Mouse (Mus musculus) thymus, adult 2 months (tissue): ENCODE results near the gene Gpt2. TPM values are rescaled to one million over a fixed set of nuclear protein-coding genes. Genes with fewer than 3 reads are reported as not detected.

ENCODE experiments used
- DNase-seq: peaks from one replicate; pipeline ENCODE4 v3.0.0; 2021
- H3K27ac ChIP-seq: fragments of 200-500 bp; 2 replicates; pipeline ENCODE4 v1.5.1; 2012; ENCODE audit warnings: low read length, control low read depth; ENCODE audit not compliant: control insufficient read depth, insufficient read depth
- H3K27me3 ChIP-seq: fragments of 200-500 bp; 2 replicates; pipeline ENCODE4 v1.6.1; 2012; ENCODE audit warnings: mild to moderate bottlenecking, low read length, moderate library complexity, mixed read lengths; ENCODE audit not compliant: control insufficient read depth, insufficient read depth
- H3K36me3 ChIP-seq: fragments of 200-500 bp; 2 replicates; pipeline ENCODE4 v1.6.1; 2012; ENCODE audit warnings: mild to moderate bottlenecking, low read length, moderate library complexity; ENCODE audit not compliant: control insufficient read depth, insufficient read depth
- H3K4me1 ChIP-seq: fragments of 200-500 bp; replicated peaks from 2 replicates; pipeline ENCODE4 v1.6.1; 2012; ENCODE audit warnings: low read length; ENCODE audit not compliant: control insufficient read depth, insufficient read depth
- H3K4me3 ChIP-seq: fragments of 200-500 bp; 2 replicates; pipeline ENCODE4 v1.5.1; 2012; ENCODE audit warnings: mild to moderate bottlenecking, low read length, control low read depth, moderate library complexity; ENCODE audit not compliant: control insufficient read depth, insufficient read depth
- CTCF ChIP-seq: fragments of 200-500 bp; IDR thresholded peaks from 2 replicates; pipeline ENCODE4 v1.5.1; 2012; ENCODE audit warnings: mild to moderate bottlenecking, control low read depth, low read length, moderate library complexity, borderline replicate concordance; ENCODE audit not compliant: control insufficient read depth, poor library complexity, insufficient read depth; ENCODE audit errors: extremely low read depth
- POLR2A ChIP-seq: fragments of 200-500 bp; IDR thresholded peaks from 2 replicates; pipeline ENCODE4 v1.6.1; 2012; ENCODE audit warnings: mild to moderate bottlenecking, low read length, control low read depth, moderate library complexity; ENCODE audit not compliant: control insufficient read depth, poor library complexity, insufficient read depth; ENCODE audit errors: extremely low read depth
- WGBS: fragments of 180-500 bp; shearing (Covaris S2); methylation state at CpG from one replicate; pipeline ENCODE4 v1.1.7; 2018; 5-methylcytosine and 5-hydroxymethylcytosine counted together
- polyA plus RNA-seq: library from polyadenylated mRNA; depleted of rRNA; stranded (reverse); fragments of >200 nt; gene quantifications from 2 replicates; pipeline ENCODE4 v1.2.3, GENCODE M21; 2012

Gpt2 gene
- polyA plus RNA-seq, 1 experiment: 8.2 TPM

DNA sequence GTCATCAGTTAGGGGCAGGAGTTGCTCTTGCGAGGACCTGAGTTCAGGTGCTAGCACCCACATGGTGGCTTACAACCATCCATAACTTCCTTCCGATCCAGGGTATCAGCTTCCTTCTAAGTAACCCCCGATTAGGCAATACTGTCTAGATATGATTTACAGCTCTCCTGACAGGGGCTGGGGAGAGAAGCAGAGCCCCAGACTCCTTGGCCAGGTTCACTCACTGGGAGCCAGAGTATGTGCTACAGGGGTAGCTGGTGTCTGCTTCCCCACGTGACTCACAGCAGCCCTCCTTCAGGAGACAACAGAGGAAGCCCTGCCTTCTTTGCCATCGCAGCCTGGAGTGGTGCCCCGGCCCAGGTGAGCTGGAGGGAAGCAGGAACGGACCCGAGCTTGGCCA, 37.6 kb upstream of the Gpt2 start:
- Histone ChIP-seq H3K27ac (no peak overlapping the region), H3K36me3 (no peaks in the 10 kb centered on the region), H3K4me3 (no peak overlapping the region), H3K27me3 (no peaks in the 10 kb centered on the region), H3K4me1 (peaks cover 4% of the 10 kb centered on the region; the same call in 1 of the 2 replicates)
- 72% methylated on average over 8 of the region's 8 CpGs for WGBS
- DNase-seq: no peak
- no peak for TF ChIP-seq CTCF
- TF ChIP-seq POLR2A: no peak

DNA sequence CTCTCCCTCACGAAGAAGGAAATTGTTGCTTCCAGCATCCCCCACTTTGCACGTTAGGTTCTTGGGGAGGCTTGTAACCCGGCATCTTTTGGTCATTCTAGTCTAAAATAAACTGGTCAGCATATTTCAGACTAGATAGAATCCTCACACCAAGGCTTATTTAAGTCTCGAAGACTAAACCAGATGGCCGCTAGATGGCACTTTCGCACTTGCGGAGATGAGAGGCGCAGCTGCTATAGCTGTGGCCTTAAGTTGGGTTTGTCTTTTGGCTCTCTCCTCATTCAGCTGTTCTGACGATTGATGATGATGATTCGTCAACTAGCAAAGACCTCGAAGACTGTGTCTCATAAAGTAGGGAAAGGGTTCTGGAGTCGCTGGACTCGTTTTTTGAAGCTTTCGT, 35.8 kb upstream of the Gpt2 start:
- H3K27ac ChIP-seq: no peak overlapping the region
- H3K36me3 ChIP-seq: no peaks in the 10 kb centered on the region
- peak; percentile 57 for DNase-seq
- no peak overlapping the region for H3K4me3 ChIP-seq
- no peaks in the 10 kb centered on the region for H3K27me3 ChIP-seq
- no peak; the same call in 1 of the 2 replicates for TF ChIP-seq CTCF
- no peak for TF ChIP-seq POLR2A
- 15% methylated on average over 14 of the region's 14 CpGs for WGBS
- H3K4me1 ChIP-seq: peaks cover 4% of the 10 kb centered on the region; the same call in 1 of the 2 replicates

DNA sequence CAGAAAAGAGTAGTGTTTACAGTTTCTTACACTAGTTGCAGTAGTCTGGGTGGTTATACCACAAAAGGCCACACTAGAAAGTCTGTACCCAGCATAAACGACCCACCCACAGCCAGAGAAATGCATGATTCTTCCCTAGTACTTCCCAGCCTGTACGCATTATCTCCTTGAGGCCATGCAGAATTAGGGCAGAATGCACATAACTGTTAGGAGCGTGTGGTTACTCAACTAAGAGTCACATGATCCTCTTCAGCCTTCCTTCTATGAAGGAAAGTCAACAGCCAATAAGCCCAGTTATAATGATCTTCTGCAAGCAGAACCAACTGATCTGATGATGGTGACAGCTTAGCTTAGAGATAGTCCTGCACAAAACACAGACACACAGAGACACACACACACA, 32.8 kb upstream of the Gpt2 start:
- TF ChIP-seq POLR2A (no peak), CTCF (no peak)
- no peaks in the 10 kb centered on the region for H3K27me3 ChIP-seq
- no peaks in the 10 kb centered on the region for H3K4me1 ChIP-seq
- no peaks in the 10 kb centered on the region for H3K36me3 ChIP-seq
- 83% methylated on average over 3 of the region's 3 CpGs for WGBS
- H3K4me3 ChIP-seq: no peak overlapping the region
- H3K27ac ChIP-seq: no peak overlapping the region
- no peak for DNase-seq

DNA sequence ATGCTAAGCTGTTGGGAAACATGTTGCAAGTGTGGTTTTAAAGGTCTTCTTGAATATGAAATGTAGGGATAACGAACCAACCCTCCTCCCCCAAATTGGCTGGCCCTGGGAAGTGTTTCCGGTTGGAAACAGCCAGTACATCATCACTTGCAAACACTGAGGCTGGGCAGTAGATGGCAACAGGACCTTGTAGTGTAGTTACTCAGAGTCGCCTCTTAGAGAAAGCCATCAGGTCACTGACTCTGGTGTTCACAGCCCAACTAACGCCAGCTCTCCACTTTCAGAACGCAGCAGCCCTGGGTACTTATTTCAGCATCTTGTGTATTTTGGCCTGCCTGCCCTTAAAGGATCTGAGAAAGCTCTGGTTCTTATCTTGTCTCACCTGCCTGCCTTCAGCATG, 31.6 kb upstream of the Gpt2 start:
- H3K27me3 ChIP-seq: no peaks in the 10 kb centered on the region
- H3K27ac ChIP-seq: no peak overlapping the region
- H3K4me3 ChIP-seq: no peak overlapping the region
- no peak for DNase-seq
- H3K36me3 ChIP-seq: no peaks in the 10 kb centered on the region
- WGBS: 82% methylated on average over 5 of the region's 5 CpGs
- TF ChIP-seq POLR2A: no peak
- no peak for TF ChIP-seq CTCF
- H3K4me1 ChIP-seq: no peaks in the 10 kb centered on the region

DNA sequence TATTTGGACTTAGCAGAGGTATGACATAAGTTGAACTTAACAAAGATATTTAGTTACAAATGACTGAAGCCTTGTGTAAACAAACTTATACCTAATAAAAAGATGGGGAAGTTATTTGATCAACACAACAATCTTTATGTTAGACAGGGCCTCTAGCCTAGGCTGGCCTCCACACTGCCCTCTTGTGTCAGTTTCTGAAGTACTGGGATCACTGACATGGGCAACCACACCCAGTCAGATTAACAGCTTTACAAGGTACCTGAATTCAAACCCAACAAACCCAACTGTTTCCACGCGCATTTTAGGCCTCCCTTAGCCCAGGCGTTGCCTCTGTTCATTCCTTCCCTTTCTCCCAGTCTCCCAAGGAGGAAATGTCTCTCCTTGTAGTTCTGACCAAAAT, 31.0 kb upstream of the Gpt2 start:
- no peaks in the 10 kb centered on the region for H3K27me3 ChIP-seq
- H3K4me1 ChIP-seq: no peaks in the 10 kb centered on the region
- no peak overlapping the region for H3K4me3 ChIP-seq
- DNase-seq: peak; percentile 32
- no peak overlapping the region for H3K27ac ChIP-seq
- TF ChIP-seq POLR2A (no peak), CTCF (no peak)
- 96% methylated on average over 3 of the region's 3 CpGs for WGBS
- no peaks in the 10 kb centered on the region for H3K36me3 ChIP-seq

DNA sequence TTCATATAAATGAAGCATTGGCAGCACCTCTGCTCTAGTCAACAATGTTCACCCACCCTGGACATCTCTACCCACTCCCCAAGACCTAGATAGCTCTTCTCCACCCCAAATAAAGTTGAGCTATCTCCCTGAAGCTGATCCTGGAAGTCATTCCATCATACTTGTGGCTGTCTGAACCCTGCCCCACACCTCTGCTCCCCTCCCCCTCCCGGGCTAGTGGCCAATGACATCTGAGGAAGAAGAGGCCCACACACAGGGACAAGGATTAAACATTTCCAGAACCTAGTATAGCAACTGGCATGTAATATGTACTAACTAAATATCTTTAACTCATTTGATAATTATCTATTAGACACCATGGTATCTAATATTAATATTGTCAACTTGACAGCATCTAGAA, 29.9 kb upstream of the Gpt2 start:
- TF ChIP-seq POLR2A: no peak
- TF ChIP-seq CTCF: no peak
- H3K4me3 ChIP-seq: no peak overlapping the region
- no peaks in the 10 kb centered on the region for H3K27me3 ChIP-seq
- H3K27ac ChIP-seq: no peak overlapping the region
- WGBS: 82% methylated on average over 1 of the region's 1 CpGs
- DNase-seq: no peak
- no peaks in the 10 kb centered on the region for H3K4me1 ChIP-seq
- no peaks in the 10 kb centered on the region for H3K36me3 ChIP-seq

DNA sequence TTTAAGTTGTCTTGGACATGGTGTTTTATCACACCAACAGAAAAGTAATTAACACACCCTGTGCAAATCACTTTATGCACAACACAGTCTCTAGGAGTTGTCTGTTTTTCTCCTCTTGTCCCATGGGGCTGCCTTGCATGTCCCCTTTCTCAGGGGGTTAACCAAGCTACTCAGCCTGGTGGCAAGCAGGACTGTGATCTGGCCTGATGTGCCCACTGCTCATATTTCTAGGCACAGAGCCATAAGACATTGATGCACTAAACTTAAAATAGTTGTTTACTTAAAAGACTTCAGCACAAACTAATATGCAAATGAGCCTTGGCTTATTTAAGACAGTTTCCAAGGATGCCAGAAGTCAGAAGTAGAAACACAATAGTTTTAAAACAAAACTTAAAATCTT, 28.1 kb upstream of the Gpt2 start:
- no peak for DNase-seq
- Histone ChIP-seq H3K4me1 (peaks cover 3% of the 10 kb centered on the region; the same call in 1 of the 2 replicates), H3K27me3 (no peaks in the 10 kb centered on the region), H3K4me3 (no peak overlapping the region), H3K36me3 (no peaks in the 10 kb centered on the region), H3K27ac (no peak overlapping the region)
- no peak for TF ChIP-seq CTCF
- TF ChIP-seq POLR2A: no peak
